Mouse (Mus musculus): ENCODE measurements around the gene Pibf1. TPM values are rescaled to one million over a fixed set of nuclear protein-coding genes. Genes with fewer than 3 reads are reported as not detected.

Pibf1 gene
- total and polyA plus RNA-seq, 2 experiments from 2014 or later, result 4.7 to 10.5 TPM

- no peak for DNase-seq (ENCODE audit: low spot score)
- Histone ChIP-seq H3K4me1 (ENCODE audit: control insufficient read depth, insufficient read depth) (no peaks in the 10 kb centered on the region), H3K4me3 (ENCODE audit: low read depth, low read length) (no peak overlapping the region), H3K4me2 (ENCODE audit: low read depth, low read length) (no peak overlapping the region), H3K36me3 (replicated peaks; ENCODE audit: control insufficient read depth, insufficient read depth, low read length) (peaks cover 63% of the 10 kb centered on the region), H3K27ac (ENCODE audit: low read depth) (no peak overlapping the region), H3K9ac (replicated peaks; ENCODE audit: low read depth, low read length) (no peak overlapping the region), H3K27me3 (ENCODE audit: control insufficient read depth, insufficient read depth, low read length) (no peaks in the 10 kb centered on the region), H3K9me3 (replicated peaks; ENCODE audit: control insufficient read depth, low read length) (no peaks in the 10 kb centered on the region)
- 91% methylated on average over 7 of the region's 7 CpGs for WGBS
- no peak for ATAC-seq (ENCODE audit: insufficient read depth, low read depth)
- TF ChIP-seq CTCF (IDR thresholded peaks at IDR 0.05; ENCODE audit: low read depth), result no peak
- no peak for TF ChIP-seq EP300 (IDR thresholded peaks at IDR 0.05; ENCODE audit: low read depth)
Observed at GRCm38 (mm10) chr14:99088947-99089346, 10.3 kb upstream of the Pibf1 start.

GRCm38 (mm10) chr14:99099967-99100587 is 853 bp downstream of the Pibf1 start:
- ATAC-seq (ENCODE audit: insufficient read depth, low read depth), result no peak
- H3K4me2 ChIP-seq (ENCODE audit: low read depth, low read length), result peak overlapping the region; percentile 61
- no peaks in the 10 kb centered on the region for H3K9me3 ChIP-seq (replicated peaks; ENCODE audit: control insufficient read depth, low read length)
- H3K9ac ChIP-seq (replicated peaks; ENCODE audit: low read depth, low read length), result peak overlapping the region; percentile 70
- no peaks in the 10 kb centered on the region for H3K27me3 ChIP-seq (ENCODE audit: control insufficient read depth, insufficient read depth, low read length)
- H3K4me3 ChIP-seq (ENCODE audit: low read depth, low read length), result peak overlapping the region; percentile 75
- H3K27ac ChIP-seq (ENCODE audit: low read depth), result 0 out of 2 replicates have a peak overlapping the region, but pooled peaks have one; percentile 30
- DNase-seq (ENCODE audit: low spot score), result peak; percentile 46
- peaks cover 51% of the 10 kb centered on the region for H3K36me3 ChIP-seq (replicated peaks; ENCODE audit: control insufficient read depth, insufficient read depth, low read length)
- WGBS, result 5% methylated on average over 20 of the region's 20 CpGs
- no peak for TF ChIP-seq EP300 (IDR thresholded peaks at IDR 0.05; ENCODE audit: low read depth)
- no peak for TF ChIP-seq CTCF (IDR thresholded peaks at IDR 0.05; ENCODE audit: low read depth)
- peaks cover 5% of the 10 kb centered on the region for H3K4me1 ChIP-seq (ENCODE audit: control insufficient read depth, insufficient read depth)

- H3K4me1 ChIP-seq (ENCODE audit: control insufficient read depth, insufficient read depth), result peaks cover 5% of the 10 kb centered on the region
- TF ChIP-seq CTCF (IDR thresholded peaks at IDR 0.05; ENCODE audit: low read depth) (no peak), EP300 (IDR thresholded peaks at IDR 0.05; ENCODE audit: low read depth) (no peak)
- H3K36me3 ChIP-seq (replicated peaks; ENCODE audit: control insufficient read depth, insufficient read depth, low read length), result peaks cover 46% of the 10 kb centered on the region
- H3K27me3 ChIP-seq (ENCODE audit: control insufficient read depth, insufficient read depth, low read length), result no peaks in the 10 kb centered on the region
- no peak for DNase-seq (ENCODE audit: low spot score)
- H3K9ac ChIP-seq (replicated peaks; ENCODE audit: low read depth, low read length), result no peak overlapping the region
- WGBS, result 85% methylated on average over 4 of the region's 4 CpGs
- H3K9me3 ChIP-seq (replicated peaks; ENCODE audit: control insufficient read depth, low read length), result no peaks in the 10 kb centered on the region
- H3K4me2 ChIP-seq (ENCODE audit: low read depth, low read length), result no peak overlapping the region
- no peak overlapping the region for H3K4me3 ChIP-seq (ENCODE audit: low read depth, low read length)
- no peak for ATAC-seq (ENCODE audit: insufficient read depth, low read depth)
- H3K27ac ChIP-seq (ENCODE audit: low read depth), result no peak overlapping the region
Observed at GRCm38 (mm10) chr14:99103050-99103449, 3.8 kb downstream of the Pibf1 start.

- H3K4me2 ChIP-seq (ENCODE audit: low read depth, low read length), result no peak overlapping the region
- no peak for ATAC-seq (ENCODE audit: insufficient read depth, low read depth)
- H3K27ac ChIP-seq (ENCODE audit: low read depth), result no peak overlapping the region
- no peak for DNase-seq (ENCODE audit: low spot score)
- peaks cover 57% of the 10 kb centered on the region for H3K36me3 ChIP-seq (replicated peaks; ENCODE audit: control insufficient read depth, insufficient read depth, low read length)
- H3K27me3 ChIP-seq (ENCODE audit: control insufficient read depth, insufficient read depth, low read length), result no peaks in the 10 kb centered on the region
- 81% methylated on average over 6 of the region's 6 CpGs for WGBS
- H3K9me3 ChIP-seq (replicated peaks; ENCODE audit: control insufficient read depth, low read length), result no peaks in the 10 kb centered on the region
- no peak overlapping the region for H3K9ac ChIP-seq (replicated peaks; ENCODE audit: low read depth, low read length)
- TF ChIP-seq CTCF (IDR thresholded peaks at IDR 0.05; ENCODE audit: low read depth), result no peak
- no peak for TF ChIP-seq EP300 (IDR thresholded peaks at IDR 0.05; ENCODE audit: low read depth)
- no peaks in the 10 kb centered on the region for H3K4me1 ChIP-seq (ENCODE audit: control insufficient read depth, insufficient read depth)
- H3K4me3 ChIP-seq (ENCODE audit: low read depth, low read length), result no peak overlapping the region
Observed at GRCm38 (mm10) chr14:99104542-99105123, 5.4 kb downstream of the Pibf1 start.

- Histone ChIP-seq H3K36me3 (replicated peaks; ENCODE audit: control insufficient read depth, insufficient read depth, low read length) (peaks cover 73% of the 10 kb centered on the region), H3K27ac (ENCODE audit: low read depth) (no peak overlapping the region), H3K27me3 (ENCODE audit: control insufficient read depth, insufficient read depth, low read length) (no peaks in the 10 kb centered on the region), H3K4me2 (ENCODE audit: low read depth, low read length) (no peak overlapping the region), H3K4me3 (ENCODE audit: low read depth, low read length) (no peak overlapping the region), H3K9ac (replicated peaks; ENCODE audit: low read depth, low read length) (no peak overlapping the region), H3K9me3 (replicated peaks; ENCODE audit: control insufficient read depth, low read length) (no peaks in the 10 kb centered on the region), H3K4me1 (ENCODE audit: control insufficient read depth, insufficient read depth) (no peaks in the 10 kb centered on the region)
- WGBS, result 76% methylated on average over 2 of the region's 2 CpGs
- DNase-seq (ENCODE audit: low spot score) (no peak), ATAC-seq (ENCODE audit: insufficient read depth, low read depth) (no peak)
- TF ChIP-seq CTCF (IDR thresholded peaks at IDR 0.05; ENCODE audit: low read depth), result no peak
- TF ChIP-seq EP300 (IDR thresholded peaks at IDR 0.05; ENCODE audit: low read depth), result no peak
Observed at GRCm38 (mm10) chr14:99106671-99107070, 7.4 kb downstream of the Pibf1 start.

Data from heart, postnatal 0 days (tissue).